Mouse (Mus musculus): ENCODE measurements at regions not wholly inside any gene's neighbourhood (a gene's known extent, or its start where the extent isn't known, plus 50 kb on each side); places are given as distances from the start of the nearest gene placed in this dataset.
"Not testable (repeated sequence)": the region's sequence is repeated elsewhere in the genome, so short reads cannot be mapped to it uniquely, and the experiment has no call there.

- 80% methylated on average over 4 of the region's 4 CpGs for WGBS
- Histone ChIP-seq H3K4me1 (no peaks in the 10 kb centered on the region), H3K9me3 (no peaks in the 10 kb centered on the region), H3K36me3 (no peaks in the 10 kb centered on the region), H3K27me3 (no peaks in the 10 kb centered on the region), H3K4me3 (no peak overlapping the region), H3K4me2 (replicated peaks) (no peak overlapping the region), H3K27ac (no peak overlapping the region), H3K9ac (no peak overlapping the region)
- ATAC-seq (ENCODE audit: insufficient number of reproducible peaks, insufficient read depth, low FRiP score, low TSS enrichment) = no peak
Measured at GRCm38 (mm10) chr2:78306897-78307296, 360.7 kb upstream of the Cwc22 start.

DNA sequence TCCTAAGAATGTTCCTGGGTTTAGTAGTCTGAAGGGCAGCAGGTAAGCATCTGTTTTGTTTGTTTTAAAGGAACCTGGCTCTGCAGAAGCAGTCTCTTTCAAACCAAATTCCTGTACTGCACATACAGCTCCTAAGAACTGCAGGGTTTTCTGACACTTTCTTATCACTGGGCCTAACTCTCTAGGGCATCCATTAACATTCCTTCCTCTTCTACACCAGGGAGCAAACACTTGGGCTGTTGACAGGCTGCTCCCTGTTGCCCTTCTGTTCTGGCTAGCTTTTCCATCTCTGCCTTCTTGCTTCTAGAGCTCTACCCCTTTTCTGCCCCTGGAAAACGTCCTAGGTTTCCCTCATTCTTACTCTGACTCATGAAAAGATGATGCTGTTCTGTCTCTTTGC, 345.5 kb upstream of the Cwc22 start:
- H3K27ac ChIP-seq = no peak overlapping the region
- no peak overlapping the region for H3K4me2 ChIP-seq (replicated peaks)
- H3K9me3 ChIP-seq = no peaks in the 10 kb centered on the region
- WGBS = 8% methylated on average over 1 of the region's 1 CpGs
- H3K4me3 ChIP-seq = no peak overlapping the region
- H3K4me1 ChIP-seq = no peaks in the 10 kb centered on the region
- H3K9ac ChIP-seq = no peak overlapping the region
- H3K27me3 ChIP-seq = no peaks in the 10 kb centered on the region
- no peaks in the 10 kb centered on the region for H3K36me3 ChIP-seq
- ATAC-seq (ENCODE audit: insufficient number of reproducible peaks, insufficient read depth, low FRiP score, low TSS enrichment) = no peak

DNA sequence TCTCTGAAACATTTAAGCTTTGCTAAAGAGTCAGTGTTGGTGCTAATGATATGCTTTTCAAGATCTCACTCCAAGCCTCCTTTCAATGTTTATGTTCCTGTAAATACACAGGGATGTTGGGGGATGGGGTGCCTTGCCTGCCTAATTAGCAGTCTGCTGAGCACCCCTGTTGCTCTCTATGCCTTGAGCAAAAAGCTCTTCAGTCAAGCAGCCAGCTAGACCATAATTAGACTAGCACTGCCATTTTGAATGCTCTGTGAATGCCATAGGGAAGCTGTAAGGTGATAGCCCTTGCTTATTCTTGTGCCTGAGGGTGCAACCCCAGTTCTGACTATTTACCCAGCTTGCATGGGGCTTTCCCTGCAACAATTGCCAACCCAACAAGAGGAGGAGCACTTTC, 338.6 kb upstream of the Cwc22 start:
- Histone ChIP-seq H3K4me1 (no peaks in the 10 kb centered on the region), H3K27me3 (no peaks in the 10 kb centered on the region), H3K27ac (no peak overlapping the region), H3K9ac (no peak overlapping the region), H3K4me2 (replicated peaks) (no peak overlapping the region), H3K9me3 (no peaks in the 10 kb centered on the region), H3K36me3 (no peaks in the 10 kb centered on the region), H3K4me3 (no peak overlapping the region)
- no peak for ATAC-seq (ENCODE audit: insufficient number of reproducible peaks, insufficient read depth, low FRiP score, low TSS enrichment)

DNA sequence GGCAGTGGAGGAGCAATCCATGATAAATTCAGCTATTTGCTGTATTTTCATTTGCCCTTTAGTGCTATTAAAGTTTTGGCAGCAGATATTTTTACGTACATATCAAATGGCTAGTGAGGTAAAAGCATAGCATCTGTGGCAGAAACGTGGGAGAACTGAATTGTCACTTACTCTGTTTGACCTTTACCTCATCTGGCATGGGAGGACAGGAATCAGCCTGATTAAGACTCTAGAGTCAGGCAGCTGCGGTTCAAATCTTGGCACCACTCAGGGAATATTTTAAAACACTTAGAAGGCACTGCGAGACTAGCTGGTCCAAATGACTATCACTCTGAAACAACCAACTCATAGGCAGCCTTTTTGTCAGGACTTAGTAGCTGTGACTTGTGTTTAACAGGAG, 337.4 kb upstream of the Cwc22 start:
- Histone ChIP-seq H3K27ac (no peak overlapping the region), H3K36me3 (no peaks in the 10 kb centered on the region), H3K4me3 (no peak overlapping the region), H3K27me3 (no peaks in the 10 kb centered on the region), H3K4me1 (no peaks in the 10 kb centered on the region), H3K9ac (no peak overlapping the region), H3K9me3 (no peaks in the 10 kb centered on the region), H3K4me2 (replicated peaks) (no peak overlapping the region)
- 65% methylated on average over 4 of the region's 4 CpGs for WGBS
- no peak for ATAC-seq (ENCODE audit: insufficient number of reproducible peaks, insufficient read depth, low FRiP score, low TSS enrichment)

GRCm38 (mm10) chr2:78281846-78282245, 335.7 kb upstream of the Cwc22 start:
- H3K4me3 ChIP-seq; H3K27ac ChIP-seq; H3K9me3 ChIP-seq; H3K36me3 ChIP-seq; H3K4me2 ChIP-seq (replicated peaks); H3K4me1 ChIP-seq; H3K9ac ChIP-seq; H3K27me3 ChIP-seq; ATAC-seq (ENCODE audit: insufficient number of reproducible peaks, insufficient read depth, low FRiP score, low TSS enrichment): not testable (repeated sequence)
- 54% methylated on average over 6 of the region's 6 CpGs for WGBS

DNA sequence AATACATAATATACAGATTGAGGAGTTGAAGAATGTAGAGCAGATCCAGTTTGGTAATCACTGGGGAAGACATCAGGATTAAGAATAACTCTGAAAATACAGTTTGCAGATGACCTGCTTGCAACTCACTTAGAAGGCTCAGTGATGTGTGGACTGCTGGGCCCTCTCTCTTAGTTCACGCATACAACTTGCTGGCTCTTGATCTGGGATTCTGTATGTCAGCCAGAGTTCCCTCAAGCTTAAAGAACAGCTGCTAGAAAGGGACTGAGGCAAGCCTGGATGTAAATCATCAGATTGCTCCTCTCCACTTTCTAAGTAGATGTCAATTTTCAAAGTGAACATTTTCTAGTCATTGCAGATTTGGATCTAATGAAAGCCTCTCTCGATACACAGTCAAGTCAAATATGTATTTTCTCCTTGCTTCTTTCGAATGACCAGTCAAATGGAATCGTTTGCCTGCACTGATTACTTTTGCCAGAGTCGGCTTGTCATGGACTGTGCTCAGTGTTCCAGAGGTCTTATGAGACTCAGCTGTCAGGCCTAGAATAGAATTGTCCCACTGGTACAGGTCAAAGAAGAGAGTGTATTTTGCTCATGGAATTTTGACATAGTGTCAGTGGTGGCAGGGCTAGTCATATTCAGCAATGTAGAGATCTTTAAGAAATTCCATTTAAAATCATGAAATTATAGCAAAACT, 334.2 kb upstream of the Cwc22 start:
- Histone ChIP-seq H3K9ac (no peak overlapping the region), H3K4me3 (no peak overlapping the region), H3K27ac (no peak overlapping the region), H3K36me3 (no peaks in the 10 kb centered on the region), H3K9me3 (no peaks in the 10 kb centered on the region), H3K4me2 (replicated peaks) (no peak overlapping the region), H3K27me3 (no peaks in the 10 kb centered on the region), H3K4me1 (no peaks in the 10 kb centered on the region)
- no peak for ATAC-seq (ENCODE audit: insufficient number of reproducible peaks, insufficient read depth, low FRiP score, low TSS enrichment)
- WGBS = 83% methylated on average over 5 of the region's 5 CpGs

DNA sequence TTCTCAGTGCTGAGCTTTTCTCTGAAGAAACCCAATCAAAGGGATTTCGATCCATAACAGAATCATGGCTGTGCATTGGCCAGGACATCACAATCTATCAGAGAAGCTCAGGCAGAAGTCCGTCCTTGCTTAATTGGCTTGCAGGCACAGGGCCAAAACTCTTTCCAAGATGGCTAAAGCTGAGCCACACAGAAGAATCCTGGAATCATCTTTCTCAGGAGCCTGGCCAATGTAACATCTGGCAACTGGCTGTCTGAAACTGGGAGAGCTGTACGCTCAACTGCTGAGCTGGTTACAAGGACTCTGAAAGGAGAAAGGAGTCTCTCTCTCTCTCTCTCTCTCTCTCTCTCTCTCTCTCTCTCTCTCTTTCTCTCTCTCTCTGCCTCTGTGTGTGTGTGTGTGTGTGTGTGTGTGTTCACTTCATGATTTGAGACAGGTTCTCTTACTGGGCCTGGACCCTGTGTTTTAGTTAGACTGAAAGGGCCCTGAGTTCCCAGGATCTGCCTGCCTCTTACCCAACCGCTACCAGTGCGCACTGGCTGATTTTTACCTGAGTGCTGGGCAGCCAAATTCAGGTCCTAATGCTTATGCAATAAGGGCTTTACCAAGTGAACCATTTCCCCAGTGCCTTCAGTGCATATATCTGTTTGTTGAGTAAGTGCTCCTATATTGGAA, 333.3 kb upstream of the Cwc22 start:
- no peak overlapping the region for H3K4me3 ChIP-seq
- ATAC-seq (ENCODE audit: insufficient number of reproducible peaks, insufficient read depth, low FRiP score, low TSS enrichment) = no peak
- no peaks in the 10 kb centered on the region for H3K4me1 ChIP-seq
- H3K27ac ChIP-seq = peak overlapping the region; percentile 54; the same call in 1 of the 2 replicates
- no peak overlapping the region for H3K4me2 ChIP-seq (replicated peaks)
- no peaks in the 10 kb centered on the region for H3K36me3 ChIP-seq
- no peaks in the 10 kb centered on the region for H3K9me3 ChIP-seq
- no peaks in the 10 kb centered on the region for H3K27me3 ChIP-seq
- no peak overlapping the region for H3K9ac ChIP-seq
- 61% methylated on average over 5 of the region's 5 CpGs for WGBS

- H3K27me3 ChIP-seq = no peaks in the 10 kb centered on the region
- no peak overlapping the region for H3K4me3 ChIP-seq
- WGBS = 87% methylated on average over 2 of the region's 2 CpGs
Measured at GRCm38 (mm10) chr2:78278630-78279029, 332.5 kb upstream of the Cwc22 start.

DNA sequence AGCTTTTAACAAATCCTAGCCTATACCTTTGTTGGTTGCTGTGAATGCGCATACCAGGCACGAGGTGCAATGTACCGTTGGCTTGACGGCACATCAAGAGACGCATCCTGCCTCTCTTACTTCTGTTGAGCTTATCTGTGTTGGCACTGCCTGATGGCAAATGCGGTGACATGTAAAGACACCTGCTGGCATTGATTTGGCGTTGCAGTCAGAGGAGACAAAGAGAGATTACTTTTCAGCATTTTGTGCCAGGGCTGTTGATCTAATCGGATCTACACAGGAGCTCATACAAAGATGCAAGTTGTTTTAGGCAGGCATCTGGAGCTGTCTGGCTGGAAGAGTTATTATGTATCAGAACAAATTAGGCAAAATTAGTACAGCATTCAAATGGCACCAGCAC, 331.5 kb upstream of the Cwc22 start:
- no peak for ATAC-seq (ENCODE audit: insufficient number of reproducible peaks, insufficient read depth, low FRiP score, low TSS enrichment)
- no peak overlapping the region for H3K9ac ChIP-seq
- no peaks in the 10 kb centered on the region for H3K27me3 ChIP-seq
- WGBS = 79% methylated on average over 8 of the region's 8 CpGs
- no peak overlapping the region for H3K27ac ChIP-seq
- H3K36me3 ChIP-seq = no peaks in the 10 kb centered on the region
- H3K9me3 ChIP-seq = no peaks in the 10 kb centered on the region
- no peak overlapping the region for H3K4me2 ChIP-seq (replicated peaks)
- no peaks in the 10 kb centered on the region for H3K4me1 ChIP-seq
- no peak overlapping the region for H3K4me3 ChIP-seq

More at GRCm38 (mm10) chr2:78278630-78279029, 332.5 kb upstream of the Cwc22 start:
- no peak overlapping the region for H3K27ac ChIP-seq
- no peaks in the 10 kb centered on the region for H3K4me1 ChIP-seq
- ATAC-seq (ENCODE audit: insufficient number of reproducible peaks, insufficient read depth, low FRiP score, low TSS enrichment) = no peak
- no peak overlapping the region for H3K9ac ChIP-seq
- H3K36me3 ChIP-seq = no peaks in the 10 kb centered on the region
- no peaks in the 10 kb centered on the region for H3K9me3 ChIP-seq
- no peak overlapping the region for H3K4me2 ChIP-seq (replicated peaks)

GRCm38 (mm10) chr2:78274122-78274521, 327.9 kb upstream of the Cwc22 start:
- no peak for ATAC-seq (ENCODE audit: insufficient number of reproducible peaks, insufficient read depth, low FRiP score, low TSS enrichment)
- no peak overlapping the region for H3K4me2 ChIP-seq (replicated peaks)
- no peaks in the 10 kb centered on the region for H3K27me3 ChIP-seq
- no peaks in the 10 kb centered on the region for H3K4me1 ChIP-seq
- H3K36me3 ChIP-seq = no peaks in the 10 kb centered on the region
- WGBS = 66% methylated on average over 5 of the region's 5 CpGs
- no peaks in the 10 kb centered on the region for H3K9me3 ChIP-seq
- no peak overlapping the region for H3K4me3 ChIP-seq
- no peak overlapping the region for H3K9ac ChIP-seq
- no peak overlapping the region for H3K27ac ChIP-seq

DNA sequence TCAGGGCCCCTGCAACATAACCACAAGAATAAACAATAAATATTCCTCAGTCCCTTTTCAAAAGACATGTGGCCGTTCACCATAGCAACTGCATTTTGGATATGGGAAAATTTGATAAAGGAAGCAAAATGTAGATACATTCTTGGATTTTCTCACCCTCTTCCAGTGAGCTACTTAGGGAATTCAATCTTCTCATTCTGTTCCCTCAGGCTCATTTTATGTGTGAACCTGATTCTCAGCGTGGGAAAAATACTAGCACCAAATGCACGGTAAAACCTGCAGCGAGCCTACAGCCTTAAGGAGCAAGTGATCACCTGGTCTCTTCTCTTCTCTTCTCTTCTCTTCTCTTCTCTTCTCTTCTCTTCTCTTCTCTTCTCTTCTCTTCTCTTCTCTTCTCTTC, 322.5 kb upstream of the Cwc22 start:
- H3K4me3 ChIP-seq = no peak overlapping the region
- no peaks in the 10 kb centered on the region for H3K4me1 ChIP-seq
- no peak for ATAC-seq (ENCODE audit: insufficient number of reproducible peaks, insufficient read depth, low FRiP score, low TSS enrichment)
- 90% methylated on average over 4 of the region's 4 CpGs for WGBS
- H3K9me3 ChIP-seq = no peaks in the 10 kb centered on the region
- no peaks in the 10 kb centered on the region for H3K27me3 ChIP-seq
- H3K9ac ChIP-seq = no peak overlapping the region
- H3K4me2 ChIP-seq (replicated peaks) = no peak overlapping the region
- no peaks in the 10 kb centered on the region for H3K36me3 ChIP-seq
- no peak overlapping the region for H3K27ac ChIP-seq

GRCm38 (mm10) chr2:78267527-78268375, 321.6 kb upstream of the Cwc22 start:
- Histone ChIP-seq H3K4me1 (no peaks in the 10 kb centered on the region), H3K36me3 (no peaks in the 10 kb centered on the region), H3K9me3 (no peaks in the 10 kb centered on the region), H3K27me3 (no peaks in the 10 kb centered on the region), H3K4me2 (replicated peaks) (no peak overlapping the region), H3K27ac (no peak overlapping the region), H3K9ac (no peak overlapping the region), H3K4me3 (no peak overlapping the region)
- 87% methylated on average over 2 of the region's 2 CpGs for WGBS
- ATAC-seq (ENCODE audit: insufficient number of reproducible peaks, insufficient read depth, low FRiP score, low TSS enrichment) = no peak

All from embryonic facial prominence, embryonic 12.5 days (tissue).